Mouse (Mus musculus) erythroblast, adult 5-6 weeks (primary cell): Measurements from ENCODE around the gene Ankrd13b. TPM values are rescaled to one million over a fixed set of nuclear protein-coding genes. Genes with fewer than 3 reads are reported as not detected.

Experiments used
- ATAC-seq: replicated peaks from 2 replicates; pipeline ENCODE4 v1.8.0; 2016; ENCODE audit warnings: moderate number of reproducible peaks, mild to moderate bottlenecking, moderate TSS enrichment, inconsistent platforms; ENCODE audit not compliant: poor library complexity, low FRiP score, severe bottlenecking
- total RNA-seq, 2 experiments: library from RNA; stranded (forward) in 1 of 2; stranded (reverse) in 1 of 2; fragments of 150-400 nt in 1 of 2; fragments of 200-764, 138-1000 nt in 1 of 2; gene quantifications; 2 replicates each; pipeline versions ENCODE4 v1.2.3 to v1.2.4; 2015 to 2017; ENCODE audit warnings: low replicate concordance in 2 of 2

Ankrd13b gene
- total RNA-seq, 2 experiments from 2014 or later, result 0.77 to 4.1 TPM

- ATAC-seq, result no peak
Observed at GRCm38 (mm10) chr11:77511336-77511735, 21.9 kb upstream of the Ankrd13b start.

GRCm38 (mm10) chr11:77508068-77509021 is 18.9 kb upstream of the Ankrd13b start:
- peak; percentile 60 for ATAC-seq

- 0 out of 2 replicates have a peak, but pooled peaks have one; percentile 3 for ATAC-seq
Observed at GRCm38 (mm10) chr11:77507426-77507825, 17.9 kb upstream of the Ankrd13b start.

- no peak for ATAC-seq
Observed at GRCm38 (mm10) chr11:77506941-77507340, 17.5 kb upstream of the Ankrd13b start.

- ATAC-seq, result no peak
Observed at GRCm38 (mm10) chr11:77506273-77506672, 16.8 kb upstream of the Ankrd13b start.

- no peak for ATAC-seq
Observed at GRCm38 (mm10) chr11:77505291-77505980, 16.0 kb upstream of the Ankrd13b start.

- ATAC-seq, result no peak
Observed at GRCm38 (mm10) chr11:77504377-77504776, 14.9 kb upstream of the Ankrd13b start.

GRCm38 (mm10) chr11:77503511-77503910 is 14.0 kb upstream of the Ankrd13b start:
- ATAC-seq, result no peak

GRCm38 (mm10) chr11:77502481-77502880 is 13.0 kb upstream of the Ankrd13b start:
- no peak for ATAC-seq

- ATAC-seq, result no peak
Observed at GRCm38 (mm10) chr11:77501971-77502370, 12.5 kb upstream of the Ankrd13b start.

- ATAC-seq, result peak; percentile 60
Observed at GRCm38 (mm10) chr11:77501392-77501791, 11.9 kb upstream of the Ankrd13b start.

- peak; percentile 5; the same call in 1 of the 2 replicates for ATAC-seq
Observed at GRCm38 (mm10) chr11:77500361-77501325, 11.2 kb upstream of the Ankrd13b start.

- ATAC-seq, result no peak
Observed at GRCm38 (mm10) chr11:77499354-77499753, 9.9 kb upstream of the Ankrd13b start.

- no peak for ATAC-seq
Observed at GRCm38 (mm10) chr11:77498261-77499139, 9.0 kb upstream of the Ankrd13b start.

- ATAC-seq, result no peak
Observed at GRCm38 (mm10) chr11:77497851-77498250, 8.4 kb upstream of the Ankrd13b start.

- ATAC-seq, result no peak
Observed at GRCm38 (mm10) chr11:77497341-77497756, 7.9 kb upstream of the Ankrd13b start.

- ATAC-seq, result no peak
Observed at GRCm38 (mm10) chr11:77495507-77495906, 6.0 kb upstream of the Ankrd13b start.

- ATAC-seq, result no peak
Observed at GRCm38 (mm10) chr11:77494782-77495181, 5.3 kb upstream of the Ankrd13b start.

GRCm38 (mm10) chr11:77494344-77494676 is 4.8 kb upstream of the Ankrd13b start:
- ATAC-seq, result no peak
